Mouse (Mus musculus) limb, embryonic 11.5 days (tissue): Measurements from ENCODE around the gene Rnf5. TPM values are rescaled to one million over a fixed set of nuclear protein-coding genes. Genes with fewer than 3 reads are reported as not detected.

Experiments used
- ATAC-seq: fragments of 200-750 bp; cut with Nextera tagmentation; 2 replicates; pipeline ENCODE4 v1.8.0; 2017; ENCODE audit warnings: low read depth; ENCODE audit not compliant: insufficient number of reproducible peaks, low FRiP score, low TSS enrichment
- DNase-seq: peaks from one replicate; pipeline ENCODE4 v3.0.0-alpha.2; 2015; ENCODE audit warnings: low spot score
- H3K27ac ChIP-seq: fragments of 300-500 bp; sonication (generic); replicated peaks from 2 replicates; pipeline ENCODE4 v1.5.1; 2014; ENCODE audit warnings: low read depth, mild to moderate bottlenecking, low read length
- H3K27me3 ChIP-seq: fragments of 300-500 bp; sonication (generic); 2 replicates; pipeline ENCODE4 v1.6.1; 2014; ENCODE audit warnings: mild to moderate bottlenecking, low read length, mixed read lengths; ENCODE audit not compliant: control insufficient read depth, insufficient read depth
- H3K36me3 ChIP-seq: fragments of 300-500 bp; sonication (generic); 2 replicates; pipeline ENCODE4 v1.6.1; 2014; ENCODE audit warnings: mild to moderate bottlenecking, low read length, moderate library complexity, mixed read lengths; ENCODE audit not compliant: control insufficient read depth, insufficient read depth
- H3K4me1 ChIP-seq: fragments of 300-500 bp; sonication (generic); 2 replicates; pipeline ENCODE4 v1.6.1; 2014; ENCODE audit warnings: low read length, mixed read lengths; ENCODE audit not compliant: control insufficient read depth, insufficient read depth
- H3K4me2 ChIP-seq: fragments of 300-500 bp; sonication (generic); 2 replicates; pipeline ENCODE4 v1.6.1; 2014; ENCODE audit warnings: low read depth, mild to moderate bottlenecking, moderate library complexity; ENCODE audit not compliant: severe bottlenecking
- H3K4me3 ChIP-seq: fragments of 300-500 bp; sonication (generic); 2 replicates; pipeline ENCODE4 v1.5.1; 2014; ENCODE audit warnings: low read depth, low read length
- H3K9ac ChIP-seq: fragments of 300-500 bp; sonication (generic); 2 replicates; pipeline ENCODE4 v1.6.1; 2014; ENCODE audit warnings: mild to moderate bottlenecking, low read length
- H3K9me3 ChIP-seq: fragments of 300-500 bp; sonication (generic); 2 replicates; pipeline ENCODE4 v1.6.1; 2016; ENCODE audit warnings: low read length; ENCODE audit not compliant: control insufficient read depth
- WGBS: fragments of 180-500 bp; shearing (Covaris S2); extraction: QIAGEN DNeasy Blood & Tissue Kit; methylation state at CpG from one replicate; pipeline ENCODE4 v1.1.7; 2014; 5-methylcytosine and 5-hydroxymethylcytosine counted together
- polyA plus RNA-seq: library from polyadenylated mRNA; unstranded; fragments of >200 nt; fragmentation: Nextera tagmentation; extraction: Ambion mirVana; gene quantifications from 2 replicates; pipeline ENCODE4 v1.2.1, GENCODE M21; 2014

Gene Rnf5
- polyA plus RNA-seq, 1 experiment from 2014 or later = 111 TPM

DNA sequence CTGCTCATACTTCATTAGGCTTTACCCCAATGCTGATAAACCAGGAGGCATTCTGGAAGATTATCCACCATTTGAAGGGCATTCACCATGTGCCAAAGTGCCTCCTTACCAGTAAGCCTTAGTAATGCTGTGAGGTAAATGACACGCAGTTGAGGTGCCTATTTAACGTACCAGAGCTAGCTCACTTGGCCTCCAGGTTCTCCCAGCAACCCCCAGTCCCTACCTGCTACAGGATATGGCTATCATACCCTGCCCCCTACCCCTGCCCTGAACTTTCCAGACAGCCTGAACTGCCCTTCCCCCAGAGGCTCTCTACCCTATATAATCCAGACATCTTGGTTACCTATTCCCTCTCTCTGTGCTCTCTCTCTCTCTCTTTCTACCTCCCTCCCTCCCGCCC is 14.7 kb downstream of the Rnf5 start:
- peaks cover 42% of the 10 kb centered on the region for H3K4me1 ChIP-seq
- H3K9me3 ChIP-seq = no peaks in the 10 kb centered on the region
- no peak overlapping the region for H3K4me3 ChIP-seq
- no peak overlapping the region for H3K4me2 ChIP-seq
- 42% methylated on average over 3 of the region's 3 CpGs for WGBS
- ATAC-seq = no peak
- no peak for DNase-seq
- peak overlapping the region; percentile 57; the same call in 1 of the 2 replicates for H3K27ac ChIP-seq
- no peaks in the 10 kb centered on the region for H3K27me3 ChIP-seq
- no peak overlapping the region for H3K9ac ChIP-seq
- H3K36me3 ChIP-seq = no peaks in the 10 kb centered on the region

DNA sequence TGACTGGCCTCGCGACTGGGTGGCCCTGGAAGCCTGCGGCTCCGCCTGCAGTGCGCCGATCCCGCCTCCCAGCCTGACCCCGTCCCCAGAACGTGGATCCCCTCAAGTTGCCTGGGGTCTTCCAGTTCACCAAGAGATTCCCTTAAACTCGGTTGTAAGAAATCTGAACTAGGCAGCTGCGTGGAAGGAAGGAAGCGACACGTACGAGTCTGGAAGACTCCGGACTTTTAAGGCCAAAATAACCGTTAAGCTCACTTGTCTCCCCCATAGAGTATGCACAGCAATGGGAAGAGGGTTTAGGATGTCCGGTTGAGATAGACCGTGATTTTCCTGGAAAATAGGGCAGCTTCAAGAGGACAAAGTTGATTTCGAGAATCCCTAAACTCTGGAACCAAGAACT is 15.7 kb downstream of the Rnf5 start:
- H3K4me3 ChIP-seq = peak overlapping the region; percentile 74
- peak overlapping the region; percentile 89 for H3K4me2 ChIP-seq
- DNase-seq (no peak), ATAC-seq (no peak)
- 5% methylated on average over 19 of the region's 19 CpGs for WGBS
- no peaks in the 10 kb centered on the region for H3K9me3 ChIP-seq
- H3K36me3 ChIP-seq = no peaks in the 10 kb centered on the region
- H3K27me3 ChIP-seq = no peaks in the 10 kb centered on the region
- peak overlapping the region; percentile 92 for H3K9ac ChIP-seq
- peak overlapping the region; percentile 94 for H3K27ac ChIP-seq
- peaks cover 36% of the 10 kb centered on the region for H3K4me1 ChIP-seq

DNA sequence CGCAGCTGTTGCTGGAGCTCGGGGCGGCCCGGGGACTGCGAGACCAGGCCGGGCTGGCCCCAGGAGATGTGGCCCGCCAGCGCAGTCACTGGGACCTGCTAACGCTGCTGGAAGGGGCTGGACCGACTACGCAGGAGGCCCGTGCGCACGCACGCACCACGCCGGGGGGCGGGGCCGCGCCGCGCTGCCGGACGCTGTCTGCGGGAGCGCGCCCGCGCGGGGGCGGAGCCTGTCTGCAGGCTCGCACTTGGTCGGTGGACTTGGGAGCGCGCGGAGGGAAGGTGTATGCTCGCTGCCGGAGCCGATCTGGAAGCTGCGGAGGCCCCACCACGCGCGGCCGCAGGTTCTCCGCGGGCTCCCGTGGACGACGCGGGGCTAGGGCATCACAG is 16.1 kb downstream of the Rnf5 start:
- peak overlapping the region; percentile 74 for H3K4me3 ChIP-seq
- under 1% methylated on average over 50 of the region's 50 CpGs for WGBS
- H3K4me1 ChIP-seq = peaks cover 36% of the 10 kb centered on the region
- H3K9me3 ChIP-seq = no peaks in the 10 kb centered on the region
- H3K4me2 ChIP-seq = peak overlapping the region; percentile 89
- peak overlapping the region; percentile 92 for H3K9ac ChIP-seq
- ATAC-seq (peak; percentile 77), DNase-seq (peak; percentile 97)
- H3K27ac ChIP-seq = peak overlapping the region; percentile 94
- H3K27me3 ChIP-seq = no peaks in the 10 kb centered on the region
- no peaks in the 10 kb centered on the region for H3K36me3 ChIP-seq

DNA sequence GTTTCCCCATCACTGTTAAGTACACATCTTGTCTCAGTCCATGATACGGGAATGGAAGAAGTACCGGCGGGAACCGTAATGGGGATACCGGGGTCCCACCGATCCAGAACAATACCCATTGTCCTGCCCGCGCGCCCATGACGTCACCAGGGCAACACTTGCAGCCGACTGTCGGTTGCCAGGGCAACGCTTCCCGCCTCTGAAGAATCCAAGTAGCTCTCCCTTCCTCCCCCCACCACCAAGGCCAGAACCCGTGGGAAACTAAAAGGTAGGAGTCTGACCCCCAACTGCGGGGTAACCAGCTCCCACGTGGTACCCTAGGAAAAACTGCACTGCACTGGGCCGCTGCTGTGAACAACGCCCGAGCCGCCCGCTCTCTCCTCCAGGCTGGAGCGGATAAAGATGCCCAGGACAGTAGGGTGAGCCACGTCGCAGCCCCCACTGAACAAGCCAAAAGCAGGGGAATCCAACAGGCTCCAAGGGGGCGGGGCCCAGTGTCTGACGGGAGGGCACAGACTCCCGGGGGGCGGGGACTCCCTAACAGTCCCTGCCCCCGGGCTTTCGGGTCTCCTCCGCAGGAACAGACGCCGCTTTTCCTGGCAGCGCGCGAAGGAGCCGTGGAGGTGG is 16.6 kb downstream of the Rnf5 start:
- peak overlapping the region; percentile 89 for H3K4me2 ChIP-seq
- H3K36me3 ChIP-seq = no peaks in the 10 kb centered on the region
- ATAC-seq = peak; percentile 80
- peak overlapping the region; percentile 74 for H3K4me3 ChIP-seq
- no peaks in the 10 kb centered on the region for H3K27me3 ChIP-seq
- H3K27ac ChIP-seq = peak overlapping the region; percentile 94
- H3K4me1 ChIP-seq = peaks cover 36% of the 10 kb centered on the region
- under 1% methylated on average over 38 of the region's 38 CpGs for WGBS
- DNase-seq = peak; percentile 94
- peak overlapping the region; percentile 92 for H3K9ac ChIP-seq
- H3K9me3 ChIP-seq = no peaks in the 10 kb centered on the region

DNA sequence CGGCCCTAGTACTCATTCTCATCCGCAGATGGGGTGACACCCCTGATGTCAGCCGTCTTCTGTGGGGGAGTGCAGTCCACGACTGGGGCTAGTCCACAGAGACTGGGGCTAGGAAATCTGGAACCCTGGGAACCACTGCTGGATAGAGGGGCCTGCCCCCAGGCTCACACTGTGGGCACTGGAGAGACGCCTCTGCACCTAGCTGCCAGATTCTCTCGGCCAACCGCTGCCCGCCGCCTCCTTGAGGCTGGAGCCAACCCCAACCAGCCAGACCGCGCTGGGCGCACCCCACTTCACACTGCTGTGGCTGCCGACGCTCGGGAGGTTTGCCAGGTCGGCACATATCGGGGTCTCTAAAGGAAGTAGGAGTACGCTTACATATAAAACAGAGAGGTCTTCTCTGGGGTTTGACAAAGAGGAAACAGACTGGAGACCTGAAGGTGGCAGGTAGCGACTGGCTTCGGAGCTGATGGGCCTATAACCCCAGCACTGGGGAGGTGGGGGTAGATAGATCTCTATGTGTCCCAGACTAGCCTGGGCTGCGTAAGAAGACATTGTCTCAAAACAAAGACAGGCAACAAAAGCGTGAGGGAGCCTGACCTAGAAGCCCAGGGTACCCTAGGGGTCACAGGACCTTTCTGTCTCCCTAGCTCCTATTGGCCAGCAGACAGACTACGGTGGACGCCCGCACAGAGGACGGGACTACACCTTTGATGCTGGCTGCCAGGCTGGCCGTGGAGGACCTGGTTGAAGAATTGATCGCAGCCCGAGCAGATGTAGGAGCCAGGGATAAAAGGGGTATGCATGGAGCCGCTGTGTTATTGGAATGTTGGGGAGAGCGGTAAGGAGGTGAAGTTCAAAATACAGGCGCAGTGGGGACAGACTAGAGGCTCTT is 17.4 kb downstream of the Rnf5 start:
- Histone ChIP-seq H3K9ac (peak overlapping the region; percentile 92), H3K9me3 (no peaks in the 10 kb centered on the region), H3K36me3 (no peaks in the 10 kb centered on the region), H3K4me1 (peaks cover 31% of the 10 kb centered on the region), H3K27me3 (no peaks in the 10 kb centered on the region), H3K27ac (peak overlapping the region; percentile 94), H3K4me3 (peak overlapping the region; percentile 74), H3K4me2 (peak overlapping the region; percentile 89)
- 27% methylated on average over 32 of the region's 32 CpGs for WGBS
- peak; percentile 36 for DNase-seq
- peak; percentile 2; the same call in 1 of the 2 replicates for ATAC-seq

DNA sequence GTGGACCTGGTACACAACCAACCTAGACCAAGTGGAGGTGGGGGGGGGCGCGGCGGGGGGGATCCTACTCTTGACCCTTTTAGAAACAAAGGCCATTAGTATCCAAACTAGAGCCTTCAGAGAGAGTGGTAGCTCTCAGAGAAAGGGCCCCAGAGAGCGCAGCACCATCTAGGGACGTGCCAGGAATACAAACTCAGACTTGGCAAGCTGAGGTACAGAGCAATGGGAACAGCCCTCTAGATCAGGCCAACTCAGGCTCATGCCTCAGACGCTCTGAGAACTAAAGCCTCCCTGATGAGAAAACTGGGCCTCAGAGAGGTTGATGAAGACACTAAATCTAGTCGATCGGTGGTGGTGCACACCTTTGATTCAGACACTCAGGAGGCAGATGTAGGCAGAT is 18.4 kb downstream of the Rnf5 start:
- 93% methylated on average over 8 of the region's 8 CpGs for WGBS
- Histone ChIP-seq H3K9ac (no peak overlapping the region), H3K4me2 (no peak overlapping the region), H3K27ac (no peak overlapping the region), H3K9me3 (no peaks in the 10 kb centered on the region), H3K27me3 (no peaks in the 10 kb centered on the region), H3K4me1 (peaks cover 21% of the 10 kb centered on the region), H3K4me3 (no peak overlapping the region), H3K36me3 (no peaks in the 10 kb centered on the region)
- DNase-seq (no peak), ATAC-seq (no peak)

DNA sequence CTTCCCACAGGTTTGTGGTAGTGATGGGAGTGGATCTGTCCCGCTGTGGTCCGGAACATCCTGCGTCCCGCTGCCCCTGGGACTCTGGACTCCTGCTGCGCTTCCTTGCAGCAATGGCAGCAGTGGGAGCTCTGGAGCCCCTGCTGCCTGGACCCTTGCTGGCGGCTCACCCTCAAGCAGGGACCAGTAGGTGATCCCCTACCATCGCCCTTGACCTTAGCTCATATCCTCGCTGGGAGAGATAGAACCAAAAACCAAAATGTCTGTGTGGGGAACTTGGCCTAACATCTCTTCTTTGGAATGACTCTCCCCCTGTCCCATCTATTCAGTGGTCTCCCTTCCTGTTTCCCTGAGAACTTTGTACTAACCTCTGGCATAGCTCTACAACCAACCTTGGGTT is 19.7 kb downstream of the Rnf5 start:
- Histone ChIP-seq H3K9ac (no peak overlapping the region), H3K27me3 (no peaks in the 10 kb centered on the region), H3K4me3 (no peak overlapping the region), H3K36me3 (no peaks in the 10 kb centered on the region), H3K4me2 (no peak overlapping the region), H3K4me1 (0 out of 2 replicates have a peak, but pooled peaks cover 9% of the 10 kb centered on the region), H3K9me3 (no peaks in the 10 kb centered on the region), H3K27ac (no peak overlapping the region)
- DNase-seq = no peak
- 86% methylated on average over 8 of the region's 8 CpGs for WGBS
- no peak for ATAC-seq

DNA sequence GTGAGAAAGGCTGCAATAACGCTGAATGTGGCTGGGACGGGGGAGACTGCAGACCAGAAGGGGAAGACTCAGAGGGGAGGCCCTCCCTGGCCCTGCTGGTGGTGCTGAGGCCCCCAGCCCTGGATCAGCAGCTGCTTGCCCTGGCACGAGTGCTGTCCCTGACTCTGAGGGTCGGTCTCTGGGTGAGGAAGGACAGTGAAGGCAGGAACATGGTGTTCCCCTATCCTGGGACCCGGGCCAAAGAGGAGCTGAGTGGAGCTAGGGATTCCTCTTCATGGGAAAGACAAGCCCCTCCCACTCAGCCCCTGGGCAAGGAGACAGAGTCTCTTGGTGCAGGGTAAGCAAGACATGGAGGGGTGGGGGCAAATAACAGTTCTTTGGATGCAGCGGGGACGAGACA is 20.1 kb downstream of the Rnf5 start:
- 71% methylated on average over 7 of the region's 7 CpGs for WGBS
- H3K4me2 ChIP-seq = no peak overlapping the region
- no peak for DNase-seq
- no peak overlapping the region for H3K27ac ChIP-seq
- no peaks in the 10 kb centered on the region for H3K9me3 ChIP-seq
- ATAC-seq = no peak
- no peak overlapping the region for H3K4me3 ChIP-seq
- H3K27me3 ChIP-seq = no peaks in the 10 kb centered on the region
- no peaks in the 10 kb centered on the region for H3K36me3 ChIP-seq
- no peak overlapping the region for H3K9ac ChIP-seq
- H3K4me1 ChIP-seq = 0 out of 2 replicates have a peak, but pooled peaks cover 7% of the 10 kb centered on the region
